Mouse (Mus musculus): ENCODE data around the gene Dock2. TPM values are rescaled to one million over a fixed set of nuclear protein-coding genes. Genes with fewer than 3 reads are reported as not detected.

Dock2 gene
- polyA plus RNA-seq, 1 experiment from 2014 or later: not detected

DNA sequence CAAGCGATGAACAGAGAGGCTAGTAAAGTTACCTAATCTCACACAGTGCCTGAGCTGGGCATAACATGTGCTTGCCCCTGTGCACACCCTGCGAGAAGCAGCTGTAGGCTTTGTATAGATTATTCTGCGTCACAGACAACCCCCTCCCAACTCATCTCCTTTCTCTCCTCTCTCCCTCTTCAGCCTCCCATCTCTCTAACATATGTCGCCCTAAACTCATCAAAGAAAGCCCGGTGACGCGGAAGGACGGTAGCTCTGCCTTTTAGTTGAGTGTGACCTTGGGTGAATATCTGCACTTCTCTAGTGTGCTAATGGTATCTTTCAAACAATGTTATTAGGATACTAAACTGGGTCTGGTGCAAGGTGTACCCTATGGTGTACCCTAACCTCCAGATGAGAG lies 13.7 kb downstream of the Dock2 start:
- ChIA-PET POLR2A (no interaction called here), CTCF (no interaction called here)
- in situ Hi-C loops (cut with MboI; ENCODE audit: low pct_unique_long_range_greater_than_20kb): no loop called here
- DNase-seq (ENCODE audit: low read depth, low spot score) (no peak), ATAC-seq (no peak)
- no peak for TF ChIP-seq CTCF (IDR thresholded peaks at IDR 0.05)
- H3K27me3 ChIP-seq: peaks cover 11% of the 10 kb centered on the region

DNA sequence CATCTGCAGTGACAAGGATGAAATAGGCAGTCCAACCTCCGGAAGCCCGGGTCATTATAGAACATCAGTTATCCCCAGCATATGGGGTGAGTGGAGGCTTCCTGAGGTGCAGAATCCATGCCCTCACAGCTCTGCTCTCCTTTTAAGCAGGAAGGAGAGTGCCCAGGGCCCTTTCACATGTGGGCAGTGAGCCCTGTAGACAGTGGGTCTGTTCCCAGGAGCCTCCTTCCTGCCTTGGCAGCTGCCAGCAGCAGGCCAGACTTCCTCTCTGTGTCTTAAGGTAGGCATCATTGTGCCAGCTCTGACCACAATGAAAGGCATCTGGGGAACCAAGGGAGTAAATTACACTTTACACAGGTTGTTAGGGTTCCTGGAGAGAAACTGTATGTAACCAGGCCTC lies 14.3 kb downstream of the Dock2 start:
- ChIA-PET CTCF (no interaction called here), POLR2A (no interaction called here)
- peaks cover 11% of the 10 kb centered on the region for H3K27me3 ChIP-seq
- TF ChIP-seq CTCF (IDR thresholded peaks at IDR 0.05): no peak
- ATAC-seq: no peak
- in situ Hi-C loops (cut with MboI; ENCODE audit: low pct_unique_long_range_greater_than_20kb): no loop called here
- no peak for DNase-seq (ENCODE audit: low read depth, low spot score)

DNA sequence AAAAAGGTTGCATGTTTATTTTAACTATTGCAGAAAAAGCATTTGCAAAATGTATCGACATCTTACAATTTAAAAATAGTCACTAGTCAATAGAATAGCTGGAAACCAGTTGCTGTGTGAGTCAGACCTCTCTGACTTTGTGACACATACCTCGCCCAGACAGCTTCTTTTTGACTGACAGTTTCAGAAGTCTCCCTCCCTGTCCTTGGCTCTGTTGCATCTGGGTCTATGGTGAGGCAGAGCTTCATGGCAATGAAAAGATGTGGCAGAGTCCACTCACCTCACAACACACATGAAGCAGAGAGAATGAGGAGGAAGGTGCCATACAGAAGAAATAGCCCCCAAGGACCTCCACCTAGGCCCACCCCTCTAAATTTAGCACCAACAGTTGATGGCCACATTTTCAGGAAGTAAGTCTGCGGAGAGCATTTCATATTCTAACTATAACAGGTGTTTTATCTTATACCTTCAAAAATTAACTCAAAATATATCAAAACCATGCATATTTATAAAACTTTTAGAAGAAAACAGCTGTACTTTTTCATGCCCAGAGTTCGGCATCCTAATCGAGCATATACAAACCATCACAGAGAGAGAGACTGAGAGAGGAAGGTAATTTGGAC lies 19.8 kb downstream of the Dock2 start:
- TF ChIP-seq CTCF (IDR thresholded peaks at IDR 0.05): no peak
- CTCF ChIA-PET: no interaction called here
- POLR2A ChIA-PET: no interaction called here
- H3K27me3 ChIP-seq: peaks cover 10% of the 10 kb centered on the region
- in situ Hi-C loops (cut with MboI; ENCODE audit: low pct_unique_long_range_greater_than_20kb): no loop called here
- no peak for ATAC-seq
- DNase-seq (ENCODE audit: low read depth, low spot score): no peak

- TF ChIP-seq CTCF (IDR thresholded peaks at IDR 0.05): no peak
- in situ Hi-C loops (cut with MboI; ENCODE audit: low pct_unique_long_range_greater_than_20kb): no loop called here
- no peaks in the 10 kb centered on the region for H3K27me3 ChIP-seq
- CTCF ChIA-PET: no interaction called here
- no peak for ATAC-seq
- POLR2A ChIA-PET: no interaction called here
- no peak for DNase-seq (ENCODE audit: low read depth, low spot score)
Measured at GRCm38 (mm10) chr11:34762570-34763127, 21.0 kb downstream of the Dock2 start.

DNA sequence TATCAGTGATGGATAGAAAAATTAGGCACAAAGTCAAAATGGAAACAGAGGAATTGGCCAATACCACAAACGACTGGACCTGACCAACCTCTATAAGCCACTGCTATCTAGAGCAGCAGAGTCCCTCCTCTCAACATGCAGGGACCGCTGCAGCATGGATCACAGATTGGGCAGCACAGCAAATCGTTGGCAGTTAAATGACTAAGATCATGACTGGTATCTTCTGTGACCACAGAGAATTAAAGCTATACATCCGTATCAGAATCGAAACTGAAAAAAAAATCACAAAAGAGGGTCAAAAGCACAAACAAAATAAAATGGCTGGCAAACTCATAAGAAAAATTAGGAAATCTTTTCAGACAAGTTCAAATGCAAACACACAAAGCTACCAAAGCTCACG lies 21.6 kb downstream of the Dock2 start:
- POLR2A ChIA-PET: no interaction called here
- in situ Hi-C loops (cut with MboI; ENCODE audit: low pct_unique_long_range_greater_than_20kb): no loop called here
- ATAC-seq (no peak), DNase-seq (ENCODE audit: low read depth, low spot score) (no peak)
- H3K27me3 ChIP-seq: no peaks in the 10 kb centered on the region
- CTCF ChIA-PET: no interaction called here
- TF ChIP-seq CTCF (IDR thresholded peaks at IDR 0.05): no peak

- POLR2A ChIA-PET: no interaction called here
- in situ Hi-C loops (cut with MboI; ENCODE audit: low pct_unique_long_range_greater_than_20kb): no loop called here
- CTCF ChIA-PET: no interaction called here
- H3K27me3 ChIP-seq: no peaks in the 10 kb centered on the region
- DNase-seq (ENCODE audit: low read depth, low spot score) (no peak), ATAC-seq (no peak)
- no peak for TF ChIP-seq CTCF (IDR thresholded peaks at IDR 0.05)
Measured at GRCm38 (mm10) chr11:34759582-34759981, 24.1 kb downstream of the Dock2 start.

DNA sequence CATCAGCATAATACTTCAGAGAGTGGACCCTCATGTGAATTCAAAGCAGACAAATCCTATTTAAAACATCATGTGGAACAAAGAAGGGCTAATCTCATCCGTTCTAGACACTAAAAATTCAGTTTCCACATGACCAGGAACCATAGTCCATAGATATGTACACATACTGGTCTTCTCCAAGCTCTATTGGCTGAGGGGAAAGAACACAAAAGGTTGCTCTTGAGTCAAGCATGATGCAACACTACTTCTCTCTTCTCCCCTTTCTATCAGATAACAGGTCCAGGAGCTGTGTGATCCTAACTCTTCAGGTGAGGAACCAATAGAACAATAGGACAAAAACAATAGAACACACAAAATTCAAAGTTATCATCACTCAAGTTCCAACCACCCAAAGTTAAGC lies 42.6 kb downstream of the Dock2 start:
- ATAC-seq (no peak), DNase-seq (ENCODE audit: low read depth, low spot score) (no peak)
- POLR2A ChIA-PET: no interaction called here

DNA sequence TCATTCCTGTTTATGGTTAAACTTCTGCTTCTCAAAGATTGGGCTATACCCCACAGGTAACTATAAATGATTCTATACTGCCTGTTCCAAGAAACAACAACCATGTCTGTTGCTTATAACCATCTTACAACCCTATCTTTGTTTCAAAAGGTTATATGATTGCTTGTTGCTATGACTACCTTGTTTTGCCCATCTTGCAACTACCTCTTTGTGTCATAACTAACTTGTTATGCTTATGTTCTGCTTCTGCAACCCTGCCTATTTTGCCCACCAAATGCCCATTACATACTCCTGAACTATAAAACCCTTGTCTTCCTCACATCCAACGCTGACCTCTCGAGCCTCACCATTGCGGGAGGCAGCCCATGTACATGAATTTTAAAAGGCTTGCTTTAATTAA lies 43.9 kb downstream of the Dock2 start:
- DNase-seq (ENCODE audit: low read depth, low spot score) (no peak), ATAC-seq (no peak)
- no peak for TF ChIP-seq CTCF (IDR thresholded peaks at IDR 0.05)
- in situ Hi-C loops (cut with MboI; ENCODE audit: low pct_unique_long_range_greater_than_20kb): no loop called here
- peaks cover 7% of the 10 kb centered on the region for H3K27me3 ChIP-seq
- ChIA-PET POLR2A (no interaction called here), CTCF (no interaction called here)

More for the DNA sequence above, 42.6 kb downstream of the Dock2 start:
- H3K27me3 ChIP-seq: peaks cover 4% of the 10 kb centered on the region
- CTCF ChIA-PET: no interaction called here
- TF ChIP-seq CTCF (IDR thresholded peaks at IDR 0.05): no peak
- in situ Hi-C loops (cut with MboI; ENCODE audit: low pct_unique_long_range_greater_than_20kb): no loop called here

DNA sequence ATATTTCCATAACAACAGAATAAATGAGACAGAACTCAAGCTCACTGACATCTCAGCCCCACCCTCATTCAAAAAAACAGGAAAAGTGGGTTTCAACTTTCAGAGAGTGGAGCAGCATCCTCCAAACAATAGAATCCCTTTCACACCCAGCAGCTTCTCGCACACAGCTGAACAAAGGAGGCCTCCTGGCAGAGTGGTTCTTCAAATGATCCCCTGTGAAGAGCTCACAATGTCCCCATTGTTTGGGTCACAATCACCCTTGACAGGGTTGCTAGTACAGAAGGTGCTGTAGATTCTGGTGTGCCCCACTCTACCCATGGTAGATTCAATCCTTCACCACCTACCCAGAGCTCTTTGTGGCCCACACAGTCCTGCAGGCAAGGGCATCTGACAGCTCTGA lies 44.7 kb downstream of the Dock2 start:
- in situ Hi-C loops (cut with MboI; ENCODE audit: low pct_unique_long_range_greater_than_20kb): no loop called here
- ChIA-PET POLR2A (no interaction called here), CTCF (no interaction called here)

GRCm38 (mm10) chr11:34737193-34737592 lies 46.5 kb downstream of the Dock2 start:
- no peak for TF ChIP-seq CTCF (IDR thresholded peaks at IDR 0.05)
- no peak for ATAC-seq
- DNase-seq (ENCODE audit: low read depth, low spot score): no peak
- POLR2A ChIA-PET: no interaction called here
- peaks cover 7% of the 10 kb centered on the region for H3K27me3 ChIP-seq
- in situ Hi-C loops (cut with MboI; ENCODE audit: low pct_unique_long_range_greater_than_20kb): no loop called here
- CTCF ChIA-PET: no interaction called here

More for the DNA sequence above, 44.7 kb downstream of the Dock2 start:
- no peak for TF ChIP-seq CTCF (IDR thresholded peaks at IDR 0.05)
- no peak for DNase-seq (ENCODE audit: low read depth, low spot score)
- no peak for ATAC-seq
- peaks cover 7% of the 10 kb centered on the region for H3K27me3 ChIP-seq

DNA sequence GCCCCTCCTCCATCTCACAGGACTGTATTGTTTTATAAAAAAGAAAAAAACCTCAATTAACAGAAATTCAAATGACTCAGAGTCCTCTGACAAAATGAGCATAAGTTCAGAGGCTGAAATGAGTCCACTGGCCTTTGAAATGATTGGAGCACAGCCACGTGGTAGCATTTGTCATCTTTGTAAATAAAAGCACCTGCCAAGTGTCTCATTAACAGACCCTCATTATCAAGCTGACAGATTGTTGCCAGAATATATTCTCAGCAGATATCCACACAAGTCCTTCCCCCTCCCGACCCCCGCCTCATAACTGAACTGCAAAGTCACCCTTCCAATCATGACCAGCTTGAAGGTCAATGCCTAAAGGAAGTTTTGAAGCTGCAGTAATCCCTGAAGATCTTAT lies 49.7 kb downstream of the Dock2 start:
- no peak for TF ChIP-seq CTCF (IDR thresholded peaks at IDR 0.05)
- in situ Hi-C loops (cut with MboI; ENCODE audit: low pct_unique_long_range_greater_than_20kb): no loop called here
- ChIA-PET POLR2A (no interaction called here), CTCF (interaction anchor here (1.0 kb wide), 1 partner anchor 54 kb away, joined by 3 read pairs; no protein-coding TSS in a partner anchor)
- no peak for ATAC-seq
- no peak for DNase-seq (ENCODE audit: low read depth, low spot score)
- peaks cover 25% of the 10 kb centered on the region for H3K27me3 ChIP-seq

DNA sequence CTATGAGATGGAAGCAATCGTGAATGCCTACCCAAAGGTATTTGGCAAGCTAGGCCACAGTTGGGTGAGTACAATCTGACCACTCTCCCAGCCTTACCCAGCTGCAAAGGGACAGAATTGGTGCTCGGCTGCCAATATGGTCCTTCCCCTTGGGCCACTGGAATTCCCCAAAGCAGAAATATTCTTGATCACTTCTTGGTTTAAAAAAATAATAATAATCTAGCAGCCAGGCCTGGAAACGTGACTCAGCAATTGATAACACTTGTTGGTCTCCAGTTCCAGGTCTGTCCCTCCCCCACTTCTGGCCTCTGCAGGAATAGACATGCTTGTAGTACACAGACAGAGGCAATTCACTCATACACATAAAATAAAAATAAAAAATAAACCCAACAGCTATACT lies 56.2 kb downstream of the Dock2 start:
- ATAC-seq (no peak), DNase-seq (ENCODE audit: low read depth, low spot score) (no peak)
- in situ Hi-C loops (cut with MboI; ENCODE audit: low pct_unique_long_range_greater_than_20kb): no loop called here
- TF ChIP-seq CTCF (IDR thresholded peaks at IDR 0.05): no peak
- POLR2A ChIA-PET: no interaction called here
- peaks cover 18% of the 10 kb centered on the region for H3K27me3 ChIP-seq
- CTCF ChIA-PET: no interaction called here
